ENCODE assay signal across 9 mouse cellular contexts in genomic region chr5:73881941-73882340, GRCm38 (mm10).
A peak's percentile ranks its signal among the peaks of the same experiment; 100 is the strongest.
DNase-seq lines count a peak whose midpoint lies in the region; ATAC-seq and TF ChIP-seq lines count a peak whose summit lies in the region.
"Had no signal": no experiment of that assay in that cellular context is flagged by ENCODE, and none has a peak within 500 bp of the region (broad histone marks: within the 10 kb centered on the region; RNA-seq: fewer than 3 reads in every experiment).

No protein-coding gene starts in this region.

- no peak overlapping the region for H3K27ac ChIP-seq in liver, embryonic 12.5 days
- H3K27ac ChIP-seq: embryonic facial prominence, embryonic 15.5 days had no signal

- H3K9ac ChIP-seq in liver, embryonic 12.5 days, result no peak overlapping the region
- H3K9ac ChIP-seq: embryonic facial prominence, embryonic 15.5 days had no signal

- H3K36me3 ChIP-seq in liver, embryonic 12.5 days, result no peaks in the 10 kb centered on the region
- H3K36me3 ChIP-seq: embryonic facial prominence, embryonic 15.5 days had no signal

- no peak for TF ChIP-seq POLR2A in lung, adult 2 months (IDR thresholded peaks at IDR 0.05; ENCODE audit: borderline replicate concordance, extremely low read depth, low read depth, low read length)

- WGBS in liver, embryonic 12.5 days (ENCODE audit: insufficient replicate concordance), result 63% methylated on average over 5 of the region's 5 CpGs
- WGBS in lung, adult 2 months, result 33% methylated on average over 5 of the region's 5 CpGs

- no peaks in the 10 kb centered on the region for H3K27me3 ChIP-seq in liver, embryonic 12.5 days (replicated peaks)
- H3K27me3 ChIP-seq: embryonic facial prominence, embryonic 15.5 days had no signal

- H3K4me1 ChIP-seq in liver, embryonic 12.5 days, result no peaks in the 10 kb centered on the region
- H3K4me1 ChIP-seq in lung, adult 2 months (ENCODE audit: control insufficient read depth, insufficient read depth, low read length), result no peaks in the 10 kb centered on the region; the same call in 1 of the 2 replicates

- H3K4me2 ChIP-seq in liver, embryonic 12.5 days, result no peak overlapping the region
- H3K4me2 ChIP-seq: embryonic facial prominence, embryonic 15.5 days had no signal

- no peak for TF ChIP-seq CTCF in lung, adult 2 months (IDR thresholded peaks at IDR 0.05; ENCODE audit: insufficient read depth, low read length)

- H3K9me3 ChIP-seq in liver, embryonic 12.5 days (replicated peaks), result no peaks in the 10 kb centered on the region
- H3K9me3 ChIP-seq: embryonic facial prominence, embryonic 15.5 days had no signal

- peak; percentile 26 for DNase-seq in liver
- DNase-seq in cerebellum, postnatal 36 days, result peak; percentile 35 to 39
- DNase-seq in heart, postnatal 25 days (ENCODE audit: low spot score), result peak; percentile 67
- peak; percentile 12 for DNase-seq in lung, adult 2 months
- DNase-seq in c-Kit-positive CD71-positive TER-119-positive erythroid progenitor cells, embryonic 14.5 days (ENCODE audit: low spot score), result no peak
- no peak for DNase-seq in frontal cortex, postnatal 10 days (ENCODE audit: low spot score in 2 of 2)

- H3K4me3 ChIP-seq in liver, embryonic 12.5 days, result no peak overlapping the region
- no peak overlapping the region for H3K4me3 ChIP-seq in lung, adult 2 months (replicated peaks; ENCODE audit: extremely low read depth, low read depth, low read length)
- H3K4me3 ChIP-seq: embryonic facial prominence, embryonic 15.5 days had no signal

- no peak for ATAC-seq in liver, embryonic 12.5 days
- no peak for ATAC-seq in monocyte, adult 5-6 weeks (replicated peaks; ENCODE audit: insufficient number of reproducible peaks, low FRiP score, low TSS enrichment, poor library complexity, severe bottlenecking)

- intact Hi-C loops in heart, postnatal 25 days (cut with DNase I), result loop anchor here (2.0 kb wide), 1 partner anchor 27 kb away; no protein-coding TSS in a partner anchor

Comparison
In these comparisons a context has a peak if more than half of its experiments do, and no peak if none do; other contexts are left out.
1. DNase-seq: peak in liver (single experiment), cerebellum, postnatal 36 days (2 of 2), heart, postnatal 25 days (single experiment) and lung, adult 2 months (single experiment); none in c-Kit-positive CD71-positive TER-119-positive erythroid progenitor cells, embryonic 14.5 days (single experiment) and frontal cortex, postnatal 10 days (0 of 2).